Mouse (Mus musculus) T-helper 1 cell (primary cell): Measurements from ENCODE around the gene Gm11011.

Experiments used
- in situ Hi-C: fragments of 300-600 bp; cut with MboI, MseI; formaldehyde crosslinking; loops from one replicate; pipeline ENCODE4 v1.15.1; 2025; ENCODE audit warnings: high pct_unique_total_duplicates

Gene Gm11011

DNA sequence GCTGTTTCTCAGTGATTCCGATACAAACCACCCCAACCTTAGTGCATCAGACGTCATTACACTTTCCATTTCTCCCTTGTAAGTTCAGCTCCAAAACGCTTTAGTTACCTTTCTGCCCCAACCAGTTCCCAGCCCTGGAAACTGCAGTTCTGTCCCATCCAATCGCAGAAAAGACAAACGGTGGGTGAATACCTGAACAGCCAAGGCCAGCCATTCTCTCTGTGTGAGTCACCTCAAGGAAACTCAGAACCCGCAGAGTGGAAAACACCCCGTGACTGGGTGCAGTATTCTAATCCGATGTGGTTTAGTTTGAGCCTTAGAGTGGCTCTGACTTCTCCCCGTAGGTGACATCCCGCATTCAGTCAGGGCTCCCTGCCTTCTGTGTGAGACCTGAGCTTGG is 2.2 kb upstream of the Gm11011 start:
- in situ Hi-C loops, result no loop called here

DNA sequence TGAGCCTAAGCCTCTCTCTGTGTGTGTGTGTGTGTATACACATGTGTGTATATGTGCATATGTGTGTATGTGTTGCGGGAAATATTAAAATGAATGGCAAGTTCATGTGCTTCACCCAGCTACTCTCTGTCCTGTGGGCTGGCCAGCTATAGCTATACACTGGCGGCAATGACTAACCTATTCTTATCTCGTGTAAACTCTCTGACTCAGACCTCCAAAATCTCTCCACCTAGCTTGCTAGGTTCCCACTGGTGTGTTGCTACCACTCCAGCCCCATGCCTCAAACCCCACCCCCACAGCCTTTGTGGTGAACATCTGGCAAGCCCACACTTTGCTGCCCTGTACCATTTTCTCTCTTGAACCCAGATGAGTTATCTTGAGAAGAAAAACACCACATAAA is 857 bp downstream of the Gm11011 start:
- in situ Hi-C loops, result no loop called here

DNA sequence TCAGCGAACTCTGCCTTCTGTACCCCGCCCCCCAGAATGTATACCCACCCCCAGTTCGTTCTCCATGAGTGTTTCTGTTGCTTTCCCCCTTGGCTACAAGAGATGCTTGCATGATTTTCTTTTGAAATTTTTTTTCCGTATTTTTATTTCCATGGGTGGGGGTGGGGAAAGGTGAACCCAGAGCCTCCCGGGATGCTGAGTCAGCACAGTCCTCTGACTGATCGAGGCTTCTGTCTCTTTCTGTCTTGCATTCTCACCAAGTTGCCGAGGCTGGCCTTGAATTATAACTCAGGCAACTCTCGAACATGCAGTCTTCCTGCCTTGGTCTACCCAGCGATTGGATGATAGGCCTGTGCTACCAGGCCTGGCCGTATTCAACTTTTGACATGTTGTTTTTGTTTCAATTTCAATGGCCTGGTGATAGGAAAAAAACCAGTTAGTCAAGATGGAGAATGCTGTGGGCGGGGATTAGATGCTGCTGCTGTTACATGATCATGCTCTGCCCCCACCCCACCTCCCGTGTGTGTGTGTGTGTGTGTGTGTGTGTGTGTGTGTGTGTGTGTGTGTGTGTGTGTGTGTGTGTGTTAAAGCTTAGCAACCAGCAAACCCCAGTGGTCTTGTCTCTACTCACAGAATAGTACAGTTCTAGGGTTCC is 1.8 kb downstream of the Gm11011 start:
- in situ Hi-C loops, result no loop called here

DNA sequence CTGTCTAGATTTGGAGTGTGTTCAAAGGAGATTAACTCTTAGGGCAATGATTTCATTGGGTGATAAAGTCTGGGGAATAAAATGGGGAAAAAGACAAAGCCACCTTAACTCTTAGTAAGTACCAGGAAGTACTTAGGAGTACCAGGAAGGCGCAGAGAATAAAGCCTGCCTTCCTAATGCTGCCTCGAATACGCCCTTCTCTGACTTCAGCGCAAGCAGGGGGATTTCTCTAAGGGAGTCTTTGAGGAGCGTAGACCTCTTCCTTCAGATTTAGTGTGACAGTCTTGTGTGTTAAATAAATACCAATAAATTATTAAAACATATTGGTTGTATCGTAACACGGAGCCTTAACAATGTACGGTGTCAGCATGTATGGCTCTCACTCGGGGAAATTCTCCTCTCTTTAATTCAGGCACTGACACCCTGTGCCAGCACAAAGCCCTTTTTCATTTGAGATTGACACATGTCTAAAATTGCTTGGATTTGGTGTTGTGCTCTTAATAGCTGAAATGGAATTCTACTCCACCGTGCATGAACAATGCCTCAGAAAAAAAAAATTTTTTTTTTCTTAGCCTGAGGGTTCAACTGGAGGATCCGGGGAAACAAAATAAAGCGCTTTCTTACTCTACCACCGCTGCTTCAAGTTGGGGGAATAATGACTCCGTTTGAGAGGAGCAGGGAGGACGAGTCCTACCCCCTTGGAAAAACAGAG is 2.6 kb downstream of the Gm11011 start:
- in situ Hi-C loops, result no loop called here

DNA sequence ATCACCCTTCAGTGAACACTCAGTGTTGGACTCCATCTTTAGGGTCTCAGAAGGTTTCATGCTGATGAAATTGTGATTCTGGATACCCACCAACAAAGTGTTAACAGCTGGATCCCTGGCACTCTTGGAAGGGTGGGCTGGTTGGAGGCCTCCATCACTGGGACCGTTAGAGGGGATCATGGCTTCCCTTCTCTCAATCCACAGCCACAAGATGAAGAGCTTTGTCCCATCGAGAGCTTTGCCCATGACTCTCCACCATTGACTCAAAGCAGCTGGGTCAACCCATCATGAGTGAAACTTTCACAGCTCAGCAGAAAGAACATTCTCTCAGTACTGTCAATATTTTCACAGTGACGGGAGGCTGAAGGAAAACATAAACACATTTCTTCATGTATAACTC is 4.1 kb downstream of the Gm11011 start:
- in situ Hi-C loops, result no loop called here

DNA sequence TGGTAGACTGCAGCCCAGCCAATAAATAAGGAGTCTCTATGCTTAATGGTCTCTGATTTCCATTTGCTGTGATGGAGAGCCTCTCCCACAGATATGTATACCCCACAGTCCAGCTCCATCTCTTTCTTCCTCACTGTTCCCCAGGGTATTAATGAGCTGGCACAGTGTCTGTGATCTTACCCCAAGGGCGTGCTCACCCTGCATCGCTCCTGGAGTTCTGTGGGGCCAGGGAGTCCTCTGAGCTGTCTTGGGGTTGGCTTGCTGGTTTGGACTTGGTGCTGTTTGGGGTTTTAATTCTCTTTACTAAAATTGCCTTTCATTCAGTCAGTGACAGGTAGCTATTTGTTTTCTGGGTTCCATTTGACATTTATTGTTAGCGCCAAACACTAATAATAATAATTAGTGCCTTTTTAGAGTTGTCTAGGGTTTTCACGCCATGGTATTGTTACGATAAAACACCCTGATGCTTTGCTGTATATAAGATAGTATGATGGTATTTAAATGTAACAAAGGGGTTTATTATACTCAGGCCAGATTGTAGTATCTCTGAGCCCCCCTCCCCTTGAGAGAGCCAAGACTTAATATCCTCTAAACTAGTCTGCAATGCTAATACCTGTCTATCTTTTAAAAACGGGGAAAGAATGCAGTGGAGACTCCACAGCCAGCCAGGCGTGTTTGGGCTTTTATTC is 9.9 kb downstream of the Gm11011 start:
- in situ Hi-C loops, result no loop called here

DNA sequence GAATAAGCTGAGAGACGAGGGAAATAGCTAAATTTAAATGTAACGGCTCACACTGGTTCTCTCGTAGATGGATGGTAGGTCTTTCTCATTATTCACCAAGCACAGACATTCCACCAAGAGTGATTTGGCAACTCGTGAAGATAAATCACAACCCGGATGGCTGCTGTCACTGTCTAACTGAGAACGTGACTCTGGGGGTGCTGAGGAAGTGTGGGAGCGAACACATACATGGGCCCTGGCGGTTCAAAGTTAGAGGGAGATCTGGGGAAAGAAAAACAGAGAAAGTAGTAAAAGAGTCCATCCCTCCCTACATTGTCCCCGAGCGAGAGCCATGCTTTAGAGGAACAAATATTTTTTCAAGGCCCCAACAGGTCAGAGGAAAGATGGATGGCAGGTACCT is 17.5 kb downstream of the Gm11011 start:
- in situ Hi-C loops, result no loop called here

DNA sequence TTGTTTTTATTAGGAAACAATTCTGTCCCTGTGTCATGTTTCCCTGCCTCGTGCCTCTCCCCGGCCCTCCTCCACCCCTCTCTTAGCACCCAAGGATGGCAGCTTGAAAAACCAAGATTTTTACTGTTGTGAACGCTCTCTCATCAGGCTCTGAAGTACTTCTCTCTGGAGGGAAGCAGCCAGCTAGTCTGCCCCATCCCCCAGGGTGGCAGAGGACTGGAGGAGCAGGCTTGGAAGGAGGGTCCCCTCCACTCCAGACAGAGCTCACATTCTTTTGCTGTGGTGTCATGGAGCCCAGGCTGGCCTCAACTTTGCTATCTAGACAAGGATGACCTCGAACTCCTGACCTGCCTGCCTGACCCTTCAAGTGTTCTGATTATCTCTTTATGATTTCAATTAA is 21.4 kb downstream of the Gm11011 start:
- in situ Hi-C loops, result no loop called here

DNA sequence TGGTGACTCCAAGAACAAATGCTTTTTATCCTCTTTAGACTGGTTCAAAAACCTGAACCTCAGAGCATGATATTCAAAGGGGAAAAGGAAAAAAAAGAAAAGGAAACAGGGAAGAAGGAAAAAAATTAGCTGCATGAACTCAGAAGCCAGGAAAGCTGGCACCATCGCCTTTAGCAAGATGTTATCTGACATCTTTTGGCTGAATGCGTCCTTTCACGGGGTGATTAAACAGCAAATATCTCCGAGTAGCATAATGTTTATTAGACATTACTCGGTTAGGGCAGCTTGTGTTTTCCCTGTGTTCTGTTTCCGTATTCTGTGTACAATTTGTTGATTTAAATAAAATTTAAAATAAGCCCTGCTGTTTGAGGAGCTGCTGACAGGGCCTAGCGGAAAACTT is 21.8 kb downstream of the Gm11011 start:
- in situ Hi-C loops, result no loop called here

DNA sequence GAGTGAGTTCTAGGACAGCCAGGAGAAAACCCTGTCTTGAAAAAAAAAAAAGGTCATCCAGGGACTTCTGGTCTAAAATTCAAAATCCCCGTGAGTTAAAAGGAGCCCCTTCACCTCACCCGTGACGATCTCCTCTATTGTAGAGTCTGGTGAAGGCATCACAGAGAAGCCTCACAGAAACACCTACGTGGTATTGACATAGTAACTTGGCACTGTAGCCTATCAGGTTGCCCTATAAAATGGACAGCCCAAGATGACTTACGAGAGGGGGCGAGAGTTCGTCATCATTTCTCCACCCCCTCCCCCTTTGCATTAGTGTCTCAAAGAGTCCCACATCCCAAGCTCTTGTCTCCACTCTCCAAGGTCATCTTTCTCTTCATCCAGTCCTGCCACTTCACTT is 41.9 kb downstream of the Gm11011 start:
- in situ Hi-C loops, result no loop called here

DNA sequence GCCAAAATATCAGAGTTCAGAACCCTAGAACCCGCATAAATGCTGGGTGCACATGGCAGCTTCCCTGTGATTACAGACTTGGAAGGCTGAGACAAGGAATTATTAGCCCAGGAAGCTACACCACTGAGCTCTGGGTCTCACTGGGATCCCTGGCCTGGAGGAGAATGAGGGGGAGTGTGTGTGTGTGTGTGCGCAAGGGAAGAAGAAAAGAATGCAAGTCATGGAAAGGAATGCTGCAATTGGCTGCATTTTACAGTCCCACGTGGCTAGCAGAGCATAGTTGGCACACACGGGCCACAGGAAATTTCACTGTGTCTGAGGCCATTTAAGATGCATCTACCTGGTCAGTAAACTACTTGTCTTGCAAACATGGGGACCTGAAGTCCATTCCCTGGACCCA is 48.6 kb downstream of the Gm11011 start:
- in situ Hi-C loops, result loop anchor here (10.0 kb wide), 1 partner anchor 1746 kb away; no protein-coding TSS in a partner anchor
